Mouse (Mus musculus): ENCODE results near the gene Slc16a14.

Gene Slc16a14

GRCm38 (mm10) chr1:84864645-84865044 is 70.3 kb downstream of the Slc16a14 start:
- no peak for DNase-seq

- no peak for DNase-seq
Observed at GRCm38 (mm10) chr1:84861255-84861630, 73.7 kb downstream of the Slc16a14 start.

- no peak for DNase-seq
Observed at GRCm38 (mm10) chr1:84860360-84861254, 74.3 kb downstream of the Slc16a14 start.

GRCm38 (mm10) chr1:84859597-84859996 is 75.3 kb downstream of the Slc16a14 start:
- DNase-seq: no peak

All from right cerebral cortex, adult 18-20 months (tissue).